Mouse (Mus musculus): ENCODE results near the gene Tnfaip6.

GRCm38 (mm10) chr2:52001521-52001920 is 36.3 kb upstream of the Tnfaip6 start:
- TF ChIP-seq CTCF (IDR thresholded peaks at IDR 0.05; ENCODE audit: borderline replicate concordance, insufficient read depth, low read depth, low read length) (no peak), POLR2A (IDR thresholded peaks at IDR 0.05; ENCODE audit: borderline replicate concordance, insufficient read depth, low read length) (no peak)
